Mouse (Mus musculus) hindlimb bud, embryonic 11.5 days (tissue): Measurements from ENCODE around the gene Gm10324.
"Not testable (repeated sequence)": the region's sequence is repeated elsewhere in the genome, so short reads cannot be mapped to it uniquely, and the experiment has no call there.

ENCODE experiments used
- DNase-seq: peaks from one replicate; pipeline ENCODE4 v3.0.0-alpha.2; 2012; ENCODE audit warnings: low read depth, low spot score; ENCODE audit errors: extremely low spot score

Gene Gm10324

DNA sequence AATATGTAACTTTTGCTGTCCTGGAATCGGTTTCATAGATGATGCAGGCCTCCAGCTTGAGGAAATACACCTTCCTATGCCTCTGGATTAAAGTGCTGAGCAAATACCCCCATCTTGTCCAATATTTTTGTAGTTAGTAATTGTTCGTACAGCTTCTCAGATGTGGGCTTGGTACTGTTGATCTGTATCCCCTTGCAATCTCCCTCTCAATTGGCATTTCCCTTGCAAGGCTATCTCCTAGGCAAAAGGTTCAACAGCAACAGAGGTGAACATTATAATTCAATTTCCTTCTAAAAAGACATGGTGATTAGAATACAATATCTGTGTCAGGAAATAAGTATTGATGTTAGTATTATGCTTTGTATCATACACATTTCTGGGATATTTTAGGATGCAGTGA lies at the start of gene Gm10324:
Gene Gm10324, plus strand, starts transcription at position 301 of the 400 bp plus-strand sequence.
- not testable (repeated sequence) for DNase-seq
